14 mouse cellular contexts compared by ENCODE assay signal in the genomic region with DNA sequence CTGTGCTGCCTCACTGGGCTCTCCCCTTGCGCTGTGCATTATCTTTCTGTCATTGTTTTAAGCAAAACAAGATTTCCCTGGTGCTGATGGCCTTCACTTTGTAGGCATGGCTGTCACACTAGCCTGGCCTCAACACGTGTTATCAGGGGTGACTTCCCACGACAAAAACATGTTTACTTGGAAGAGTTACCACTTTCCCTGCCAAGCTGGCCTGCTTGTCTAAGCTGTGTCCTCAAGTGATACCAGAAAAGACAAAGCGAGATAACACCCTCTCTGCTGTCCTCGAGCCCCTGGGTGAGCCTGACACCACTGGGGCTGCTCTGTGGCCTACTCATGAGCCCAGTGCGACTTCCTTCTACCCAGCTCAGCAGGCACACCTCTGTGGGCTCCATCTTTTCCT.
DNase-seq lines count a peak whose midpoint lies in the region; ATAC-seq lines count a peak whose summit lies in the region.
"Had no signal": no experiment of that assay in that cellular context is flagged by ENCODE, and none has a peak within 500 bp of the region (broad histone marks: within the 10 kb centered on the region; RNA-seq: fewer than 3 reads in every experiment).

No protein-coding gene starts in this region.

- peak; percentile 71 for ATAC-seq in megakaryocyte progenitor cell, adult 5-6 weeks (replicated peaks; ENCODE audit: poor library complexity)
- ATAC-seq: forebrain, embryonic 13.5 days; Patski had no signal

- peak; percentile 84 for DNase-seq in ovary, adult 18-20 months (ENCODE audit: low spot score)
- no peak for DNase-seq in ovary, postnatal 10 days (ENCODE audit: low spot score)
- peak; percentile 67 to 77 for DNase-seq in heart, adult 18-20 months
- DNase-seq in heart, postnatal 25 days (ENCODE audit: low spot score): peak; percentile 20
- DNase-seq in left cerebral cortex, postnatal 36 days (ENCODE audit: low spot score in 2 of 2): no peak
- no peak for DNase-seq in kidney, adult 11 months
- no peak for DNase-seq in layer of hippocampus, postnatal 25 days (ENCODE audit: extremely low spot score in 1 of 2, low spot score in 1 of 2)
- DNase-seq: adrenal gland, postnatal 10 days; cerebellum, adult 18-20 months; gastrocnemius, postnatal 10 days; left cerebral cortex, postnatal 4 days had no signal

- intact Hi-C loops in heart, postnatal 25 days (cut with DNase I): no loop called here
- intact Hi-C loops in left cerebral cortex, postnatal 36 days (cut with DNase I): no loop called here

Comparison
In these comparisons a context has a peak if more than half of its experiments do, and no peak if none do; other contexts are left out.
1. DNase-seq: peak in ovary, adult 18-20 months (single experiment), heart, adult 18-20 months (2 of 2) and heart, postnatal 25 days (single experiment); none in ovary, postnatal 10 days (single experiment), left cerebral cortex, postnatal 36 days (0 of 2), kidney, adult 11 months (single experiment) and layer of hippocampus, postnatal 25 days (0 of 2).